Mouse (Mus musculus): ENCODE measurements around the gene Pard3. TPM values are rescaled to one million over a fixed set of nuclear protein-coding genes. Genes with fewer than 3 reads are reported as not detected.

Gene Pard3
- total and polyA plus RNA-seq, 3 experiments: 0.51 to 1.3 (median 0.94) TPM

DNA sequence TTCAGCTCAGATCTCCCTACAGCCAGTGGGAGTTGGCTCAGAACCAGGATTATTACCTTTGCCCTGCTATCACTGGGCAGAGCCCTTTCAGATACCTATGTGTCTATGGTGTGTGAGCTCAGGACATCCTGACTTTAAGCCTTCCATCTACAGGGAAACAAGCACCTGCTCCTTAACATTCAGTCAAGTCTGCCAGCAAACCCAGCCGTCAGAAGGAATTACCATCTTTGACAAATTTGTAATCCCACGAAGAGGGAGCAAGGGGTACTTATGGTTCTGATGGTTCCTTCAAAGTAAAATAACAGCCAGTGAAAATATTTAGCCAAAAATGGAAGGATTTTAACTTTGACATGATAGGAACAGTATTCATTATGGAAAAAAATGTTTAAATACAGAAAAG, 466.1 kb downstream of the Pard3 start:
- Histone ChIP-seq H3K79me2 (replicated peaks; ENCODE audit: control insufficient read depth, extremely low read depth, insufficient read depth, poor library complexity, severe bottlenecking) (no peaks in the 10 kb centered on the region), H3K4me3 (replicated peaks in 1 of 3; ENCODE audit: low read depth in 2 of 3, low read length in 2 of 3, poor library complexity in 1 of 3) (no peak overlapping the region), H3K4me2 (ENCODE audit: insufficient read depth, low read depth, poor library complexity, severe bottlenecking) (no peak overlapping the region), H3K27ac (ENCODE audit: insufficient read depth, low read depth) (no peak overlapping the region), H3K9ac (ENCODE audit: insufficient read depth, low read depth) (no peak overlapping the region), H3K36me3 (replicated peaks in 1 of 2; ENCODE audit: control insufficient read depth in 1 of 2, insufficient read depth in 1 of 2, low read length in 1 of 2) (no peaks in the 10 kb centered on the region), H3K4me1 (ENCODE audit: control insufficient read depth in 1 of 2, insufficient read depth in 2 of 2) (no peaks in the 10 kb centered on the region), H3K27me3 (replicated peaks) (no peaks in the 10 kb centered on the region), H3K9me3 (replicated peaks; ENCODE audit: low read length) (no peaks in the 10 kb centered on the region)
- in situ Hi-C loops (cut with MboI; ENCODE audit: low pct_ligation_motif_present, low pct_unique_long_range_greater_than_20kb, low sequenced_read_pairs): no loop called here
- no peak for TF ChIP-seq EP300 (IDR thresholded peaks at IDR 0.05; ENCODE audit: low read length)
- TF ChIP-seq POLR2A (IDR thresholded peaks at IDR 0.05; ENCODE audit: low read depth, low read length): no peak
- TF ChIP-seq CHD1 (IDR thresholded peaks at IDR 0.05; ENCODE audit: low read depth, low read length): no peak
- no peak for TF ChIP-seq MAX (IDR thresholded peaks at IDR 0.05; ENCODE audit: low read length)
- TF ChIP-seq MAZ (IDR thresholded peaks at IDR 0.05; ENCODE audit: low read depth, low read length): no peak
- no peak for TF ChIP-seq POLR2AphosphoS2 (IDR thresholded peaks at IDR 0.05; ENCODE audit: low read depth, low read length)
- no peak for TF ChIP-seq MEF2A (IDR thresholded peaks at IDR 0.05; ENCODE audit: borderline replicate concordance, low read depth, low read length)
- no peak for TF ChIP-seq MXI1 (IDR thresholded peaks at IDR 0.05; ENCODE audit: low read depth, low read length)
- no peak for TF ChIP-seq ETS1 (conservative IDR thresholded peaks at IDR 0.05; ENCODE audit: low read depth, low read length)
- TF ChIP-seq USF2 (conservative IDR thresholded peaks at IDR 0.05; ENCODE audit: low read depth, low read length): no peak
- no peak for TF ChIP-seq ZC3H11A (IDR thresholded peaks at IDR 0.05; ENCODE audit: low read depth, low read length)
- no peak for TF ChIP-seq JUND (conservative IDR thresholded peaks at IDR 0.05; ENCODE audit: low read depth, low read length)
- no peak for TF ChIP-seq MYC (IDR thresholded peaks at IDR 0.05; ENCODE audit: low read depth, low read length)
- TF ChIP-seq RCOR1 (conservative IDR thresholded peaks at IDR 0.05; ENCODE audit: low read depth, low read length): no peak
- no peak for TF ChIP-seq E2F4 (IDR thresholded peaks at IDR 0.05; ENCODE audit: insufficient replicate concordance, low read depth, low read length)
- no peak for TF ChIP-seq GABPA (IDR thresholded peaks at IDR 0.05; ENCODE audit: insufficient replicate concordance, low read depth, low read length)
- TF ChIP-seq ELF1 (IDR thresholded peaks at IDR 0.05; ENCODE audit: low read depth, low read length): no peak
- TF ChIP-seq CTCF (conservative IDR thresholded peaks at IDR 0.05 in 1 of 2, IDR thresholded peaks at IDR 0.05 in 1 of 2; ENCODE audit: low read depth in 2 of 2, low read length in 2 of 2): no peak
- TF ChIP-seq NRF1 (IDR thresholded peaks at IDR 0.05; ENCODE audit: low read depth, low read length): no peak
- dilution Hi-C loops (cut with MboI; ENCODE audit: extremely low pct_ligation_motif_present, extremely low pct_unique_long_range_greater_than_20kb, low sequenced_read_pairs): no loop called here
- no peak for DNase-seq (ENCODE audit: extremely low read depth)

GRCm38 (mm10) chr8:127531866-127532265, 468.2 kb downstream of the Pard3 start:
- Histone ChIP-seq H3K36me3 (replicated peaks in 1 of 2; ENCODE audit: control insufficient read depth in 1 of 2, insufficient read depth in 1 of 2, low read length in 1 of 2) (no peaks in the 10 kb centered on the region), H3K9me3 (replicated peaks; ENCODE audit: low read length) (no peaks in the 10 kb centered on the region), H3K9ac (ENCODE audit: insufficient read depth, low read depth) (no peak overlapping the region), H3K4me2 (ENCODE audit: insufficient read depth, low read depth, poor library complexity, severe bottlenecking) (no peak overlapping the region), H3K27me3 (replicated peaks) (no peaks in the 10 kb centered on the region), H3K27ac (ENCODE audit: insufficient read depth, low read depth) (no peak overlapping the region), H3K79me2 (replicated peaks; ENCODE audit: control insufficient read depth, extremely low read depth, insufficient read depth, poor library complexity, severe bottlenecking) (no peaks in the 10 kb centered on the region), H3K4me3 (replicated peaks in 1 of 3; ENCODE audit: low read depth in 2 of 3, low read length in 2 of 3, poor library complexity in 1 of 3) (no peak overlapping the region), H3K4me1 (ENCODE audit: control insufficient read depth in 1 of 2, insufficient read depth in 2 of 2) (no peaks in the 10 kb centered on the region)
- dilution Hi-C loops (cut with MboI; ENCODE audit: extremely low pct_ligation_motif_present, extremely low pct_unique_long_range_greater_than_20kb, low sequenced_read_pairs) (no loop called here), in situ Hi-C loops (cut with MboI; ENCODE audit: low pct_ligation_motif_present, low pct_unique_long_range_greater_than_20kb, low sequenced_read_pairs) (no loop called here)
- no peak for TF ChIP-seq ZC3H11A (IDR thresholded peaks at IDR 0.05; ENCODE audit: low read depth, low read length)
- TF ChIP-seq MAFK (IDR thresholded peaks at IDR 0.05; ENCODE audit: insufficient replicate concordance, low read length): no peak
- TF ChIP-seq USF1 (IDR thresholded peaks at IDR 0.05; ENCODE audit: low read depth, low read length): no peak
- no peak for TF ChIP-seq ETS1 (conservative IDR thresholded peaks at IDR 0.05; ENCODE audit: low read depth, low read length)
- no peak for TF ChIP-seq MXI1 (IDR thresholded peaks at IDR 0.05; ENCODE audit: low read depth, low read length)
- no peak for TF ChIP-seq KAT2A (IDR thresholded peaks at IDR 0.05; ENCODE audit: insufficient replicate concordance, low read length)
- no peak for TF ChIP-seq GABPA (IDR thresholded peaks at IDR 0.05; ENCODE audit: insufficient replicate concordance, low read depth, low read length)
- TF ChIP-seq EP300 (IDR thresholded peaks at IDR 0.05; ENCODE audit: low read length): no peak
- no peak for TF ChIP-seq TCF12 (IDR thresholded peaks at IDR 0.05; ENCODE audit: low read depth, low read length)
- TF ChIP-seq SIN3A (IDR thresholded peaks at IDR 0.05; ENCODE audit: low read length): no peak
- TF ChIP-seq MAZ (IDR thresholded peaks at IDR 0.05; ENCODE audit: low read depth, low read length): no peak
- no peak for TF ChIP-seq UBTF (IDR thresholded peaks at IDR 0.05; ENCODE audit: low read depth, low read length)
- TF ChIP-seq CHD2 (IDR thresholded peaks at IDR 0.05; ENCODE audit: low read length): no peak
- TF ChIP-seq USF2 (conservative IDR thresholded peaks at IDR 0.05; ENCODE audit: low read depth, low read length): no peak
- no peak for TF ChIP-seq RAD21 (IDR thresholded peaks at IDR 0.05; ENCODE audit: low read depth, low read length)
- TF ChIP-seq ZMIZ1 (IDR thresholded peaks at IDR 0.05; ENCODE audit: low read depth, low read length): no peak
- TF ChIP-seq MAX (IDR thresholded peaks at IDR 0.05; ENCODE audit: low read length): no peak
- no peak for DNase-seq (ENCODE audit: extremely low read depth)
